Mouse (Mus musculus): ENCODE data around the gene Zfp292.

DNA sequence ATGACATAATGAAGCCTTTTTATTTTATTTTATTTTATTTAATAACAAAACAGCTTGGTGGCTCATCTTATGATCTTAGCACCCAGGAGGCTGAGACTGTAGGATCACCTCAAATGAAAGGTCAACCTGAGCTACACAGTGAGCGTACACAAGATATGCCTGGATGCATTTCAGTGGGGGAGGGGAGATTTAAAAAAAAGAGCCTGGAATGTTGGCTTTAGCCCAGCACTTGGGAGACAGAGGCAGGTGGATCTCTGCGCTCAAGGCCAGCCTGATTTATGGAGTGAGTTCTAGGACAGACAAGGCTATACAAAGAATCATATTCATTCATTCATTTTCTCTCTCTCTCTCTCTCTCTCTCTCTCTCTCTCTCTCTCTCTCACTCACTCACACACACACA is 32.6 kb downstream of the Zfp292 start:
- TF ChIP-seq CTCF (IDR thresholded peaks at IDR 0.05; ENCODE audit: insufficient read depth, low read length) (no peak), POLR2A (IDR thresholded peaks at IDR 0.05; ENCODE audit: borderline replicate concordance, extremely low read depth, low read depth, low read length) (no peak)

All from lung, adult 2 months (tissue).